In genomic region chr10:19062098-19062905, GRCm38 (mm10) we compare ENCODE assay signal across 8 mouse cellular contexts. TPM values are rescaled to one million over a fixed set of nuclear protein-coding genes. Genes with fewer than 3 reads are reported as not detected.
DNase-seq lines count a peak whose midpoint lies in the region; ATAC-seq lines count a peak whose summit lies in the region.

No protein-coding gene starts in this region.

- no peak overlapping the region for H3K9ac ChIP-seq in stomach, embryonic 16.5 days (ENCODE audit: low read length)

- WGBS in stomach, embryonic 16.5 days = 35% methylated on average over 15 of the region's 15 CpGs

- H3K27ac ChIP-seq in stomach, embryonic 16.5 days (ENCODE audit: low read length) = no peak overlapping the region

- no peak overlapping the region for H3K4me3 ChIP-seq in stomach, embryonic 16.5 days (replicated peaks; ENCODE audit: low read length)

- peak; percentile 16 to 52 for DNase-seq in adrenal gland, adult (ENCODE audit: inconsistent age in 2 of 2, low spot score in 1 of 2)
- no peak for DNase-seq in adrenal gland, postnatal 25 days
- DNase-seq in right cerebral cortex, adult 18-20 months = peak; percentile 20
- DNase-seq in right cerebral cortex, postnatal 14 days = no peak
- peak; percentile 20 for DNase-seq in heart, postnatal 4 days
- DNase-seq in lung, postnatal 10 days = peak; percentile 62
- DNase-seq in gastrocnemius, adult 8-10 months (ENCODE audit: low spot score in 2 of 2) = no peak

- H3K36me3 ChIP-seq in stomach, embryonic 16.5 days (ENCODE audit: control insufficient read depth, insufficient read depth, low read length) = no peaks in the 10 kb centered on the region

- no peaks in the 10 kb centered on the region for H3K9me3 ChIP-seq in stomach, embryonic 16.5 days (replicated peaks; ENCODE audit: control insufficient read depth, low read length)

- H3K27me3 ChIP-seq in stomach, embryonic 16.5 days (ENCODE audit: control insufficient read depth, insufficient read depth, low read length) = no peaks in the 10 kb centered on the region

- 0 out of 2 replicates have a peak, but pooled peaks have one; percentile 33 for ATAC-seq in stomach, embryonic 16.5 days (ENCODE audit: insufficient read depth, low FRiP score)

- no peak overlapping the region for H3K4me2 ChIP-seq in stomach, embryonic 16.5 days (ENCODE audit: low read depth, low read length)

- peaks cover 5% of the 10 kb centered on the region; the same call in 1 of the 2 replicates for H3K4me1 ChIP-seq in stomach, embryonic 16.5 days (ENCODE audit: control insufficient read depth, insufficient read depth, low read length)

RNA-seq across cellular contexts. Expression of gene Tnfaip3, which starts 46.8 kb away (rescaled TPM):
- 3.3 and 6.5 TPM in 2 replicates for total RNA-seq in adrenal gland, postnatal 25 days (2021)
- 1 to 10 TPM; 3.0 to 3.3 TPM for total RNA-seq in heart, postnatal 4 days (2021)
- 2.5 and 3.1 TPM in 2 replicates for polyA plus RNA-seq in stomach, embryonic 16.5 days (2015; fragmentation: Nextera tagmentation; extraction: Ambion mirVana)
- total RNA-seq in gastrocnemius, adult 8-10 months (2022) = 1 to 10 TPM; 1.4 to 2.7 (median 1.9) TPM

Comparison
In these comparisons a context has a peak if more than half of its experiments do, and no peak if none do; other contexts are left out.
1. DNase-seq: peak in adrenal gland, adult (2 of 2), right cerebral cortex, adult 18-20 months (single experiment), heart, postnatal 4 days (single experiment) and lung, postnatal 10 days (single experiment); none in adrenal gland, postnatal 25 days (single experiment), right cerebral cortex, postnatal 14 days (single experiment) and gastrocnemius, adult 8-10 months (0 of 2).